Mouse (Mus musculus) neural tube, embryonic 15.5 days (tissue): ENCODE results near the gene Lbx2. TPM values are rescaled to one million over a fixed set of nuclear protein-coding genes. Genes with fewer than 3 reads are reported as not detected.

Experiments used
- ATAC-seq: fragments of 200-750 bp; cut with Nextera tagmentation; 2 replicates; pipeline ENCODE4 v1.8.0; 2017; ENCODE audit warnings: mild to moderate bottlenecking, moderate TSS enrichment, moderate library complexity; ENCODE audit not compliant: low FRiP score
- H3K27ac ChIP-seq: fragments of 300-500 bp; sonication (generic); replicated peaks from 2 replicates; pipeline ENCODE4 v1.5.1; 2015; ENCODE audit warnings: mild to moderate bottlenecking, inconsistent platforms
- H3K27me3 ChIP-seq: fragments of 300-500 bp; sonication (generic); replicated peaks from 2 replicates; pipeline ENCODE4 v1.6.1; 2015; ENCODE audit warnings: inconsistent platforms
- H3K36me3 ChIP-seq: fragments of 300-500 bp; sonication (generic); 2 replicates; pipeline ENCODE4 v1.6.1; 2015; ENCODE audit warnings: inconsistent platforms
- H3K4me1 ChIP-seq: fragments of 300-500 bp; sonication (generic); 2 replicates; pipeline ENCODE4 v1.6.1; 2015; ENCODE audit warnings: inconsistent platforms
- H3K4me2 ChIP-seq: fragments of 300-500 bp; sonication (generic); 2 replicates; pipeline ENCODE4 v1.6.1; 2015; ENCODE audit warnings: inconsistent platforms, mild to moderate bottlenecking, moderate library complexity
- H3K4me3 ChIP-seq: fragments of 300-500 bp; sonication (generic); replicated peaks from 2 replicates; pipeline ENCODE4 v1.5.1; 2015; ENCODE audit warnings: mild to moderate bottlenecking, inconsistent platforms
- H3K9ac ChIP-seq: fragments of 300-500 bp; sonication (generic); replicated peaks from 2 replicates; pipeline ENCODE4 v1.6.1; 2015; ENCODE audit warnings: mild to moderate bottlenecking, inconsistent platforms
- H3K9me3 ChIP-seq: fragments of 300-500 bp; sonication (generic); replicated peaks from 2 replicates; pipeline ENCODE4 v1.6.1; 2016; ENCODE audit warnings: inconsistent platforms
- WGBS: fragments of 180-500 bp; shearing (Covaris S2); methylation state at CpG from one replicate; pipeline ENCODE4 v1.1.7; 2015; ENCODE audit warnings: mixed read lengths; 5-methylcytosine and 5-hydroxymethylcytosine counted together
- polyA plus RNA-seq: library from polyadenylated mRNA; unstranded; fragments of >200 nt; fragmentation: Nextera tagmentation; extraction: Ambion mirVana; gene quantifications from 2 replicates; pipeline ENCODE4 v1.2.1, GENCODE M21; 2015

The Lbx2 gene
- polyA plus RNA-seq, result 0.24 and 0.32 TPM in 2 replicates

GRCm38 (mm10) chr6:83086121-83087035 lies at the start of gene Lbx2:
Gene Lbx2 (plus strand): TSS chr6:83086367.
- H3K4me3 ChIP-seq, result peak within 1 kb of the TSS; percentile 17; the same call in 1 of the 2 replicates
- no peak within 1 kb of the TSS for H3K27ac ChIP-seq
- no peak for ATAC-seq
- peak within 1 kb of the TSS; percentile 46 for H3K4me2 ChIP-seq
- H3K9me3 ChIP-seq, result no peaks in the 10 kb centered on the region
- H3K36me3 ChIP-seq, result peaks cover 8% of the 10 kb centered on the region
- H3K4me1 ChIP-seq, result peaks cover 16% of the 10 kb centered on the region
- WGBS, result 2% methylated on average over 42 of the region's 42 CpGs
- H3K9ac ChIP-seq, result no peak within 1 kb of the TSS
- peaks cover 88% of the 10 kb centered on the region for H3K27me3 ChIP-seq

GRCm38 (mm10) chr6:83037188-83037587 lies 49.0 kb upstream of the Lbx2 start:
- H3K4me2 ChIP-seq, result no peak overlapping the region
- H3K9ac ChIP-seq, result no peak overlapping the region
- peaks cover 30% of the 10 kb centered on the region for H3K27me3 ChIP-seq
- H3K36me3 ChIP-seq, result no peaks in the 10 kb centered on the region
- 82% methylated on average over 8 of the region's 8 CpGs for WGBS
- ATAC-seq, result no peak
- H3K4me1 ChIP-seq, result peaks cover 28% of the 10 kb centered on the region
- no peaks in the 10 kb centered on the region for H3K9me3 ChIP-seq
- no peak overlapping the region for H3K4me3 ChIP-seq
- H3K27ac ChIP-seq, result no peak overlapping the region

- H3K27me3 ChIP-seq, result peaks cover 17% of the 10 kb centered on the region; the same call in 1 of the 2 replicates
- H3K9me3 ChIP-seq, result no peaks in the 10 kb centered on the region
- H3K9ac ChIP-seq, result 0 out of 2 replicates have a peak overlapping the region, but pooled peaks have one; percentile 26
- H3K4me3 ChIP-seq, result peak overlapping the region; percentile 35
- peak overlapping the region; percentile 61 for H3K4me2 ChIP-seq
- peaks cover 14% of the 10 kb centered on the region for H3K4me1 ChIP-seq
- peak overlapping the region; percentile 52; the same call in 1 of the 2 replicates for H3K27ac ChIP-seq
- WGBS, result 12% methylated on average over 24 of the region's 24 CpGs
- H3K36me3 ChIP-seq, result no peaks in the 10 kb centered on the region
- ATAC-seq, result peak; percentile 57
Measured at GRCm38 (mm10) chr6:83038496-83039012, 47.6 kb upstream of the Lbx2 start.

- no peak for ATAC-seq
- H3K27ac ChIP-seq, result no peak overlapping the region
- WGBS, result 80% methylated on average over 5 of the region's 5 CpGs
Measured at GRCm38 (mm10) chr6:83040601-83041000, 45.6 kb upstream of the Lbx2 start.

GRCm38 (mm10) chr6:83043561-83043960 lies 42.6 kb upstream of the Lbx2 start:
- H3K9me3 ChIP-seq, result no peaks in the 10 kb centered on the region
- ATAC-seq, result no peak
- no peaks in the 10 kb centered on the region; the same call in 1 of the 2 replicates for H3K4me1 ChIP-seq
- H3K4me2 ChIP-seq, result no peak overlapping the region
- no peak overlapping the region for H3K9ac ChIP-seq
- H3K27ac ChIP-seq, result no peak overlapping the region
- H3K27me3 ChIP-seq, result no peaks in the 10 kb centered on the region
- no peaks in the 10 kb centered on the region for H3K36me3 ChIP-seq
- no peak overlapping the region for H3K4me3 ChIP-seq
- 77% methylated on average over 6 of the region's 6 CpGs for WGBS

More at GRCm38 (mm10) chr6:83040601-83041000, 45.6 kb upstream of the Lbx2 start:
- Histone ChIP-seq H3K4me3 (no peak overlapping the region), H3K36me3 (no peaks in the 10 kb centered on the region), H3K4me2 (no peak overlapping the region), H3K27me3 (peaks cover 5% of the 10 kb centered on the region; the same call in 1 of the 2 replicates), H3K4me1 (peaks cover 7% of the 10 kb centered on the region), H3K9ac (no peak overlapping the region), H3K9me3 (no peaks in the 10 kb centered on the region)

GRCm38 (mm10) chr6:83043993-83044392 lies 42.2 kb upstream of the Lbx2 start:
- Histone ChIP-seq H3K4me2 (no peak overlapping the region), H3K9ac (no peak overlapping the region), H3K4me3 (no peak overlapping the region), H3K4me1 (no peaks in the 10 kb centered on the region), H3K9me3 (no peaks in the 10 kb centered on the region), H3K36me3 (no peaks in the 10 kb centered on the region), H3K27ac (no peak overlapping the region), H3K27me3 (no peaks in the 10 kb centered on the region)
- no peak for ATAC-seq
- 91% methylated on average over 5 of the region's 5 CpGs for WGBS

GRCm38 (mm10) chr6:83044742-83045141 lies 41.4 kb upstream of the Lbx2 start:
- H3K4me3 ChIP-seq, result no peak overlapping the region
- no peaks in the 10 kb centered on the region for H3K36me3 ChIP-seq

GRCm38 (mm10) chr6:83049367-83049766 lies 36.8 kb upstream of the Lbx2 start:
- Histone ChIP-seq H3K9ac (no peak overlapping the region), H3K27ac (no peak overlapping the region), H3K4me3 (no peak overlapping the region), H3K27me3 (no peaks in the 10 kb centered on the region), H3K4me1 (peaks cover 14% of the 10 kb centered on the region), H3K4me2 (no peak overlapping the region), H3K36me3 (peaks cover 10% of the 10 kb centered on the region), H3K9me3 (no peaks in the 10 kb centered on the region)
- ATAC-seq, result no peak
- 69% methylated on average over 10 of the region's 10 CpGs for WGBS

More at GRCm38 (mm10) chr6:83044742-83045141, 41.4 kb upstream of the Lbx2 start:
- Histone ChIP-seq H3K27ac (no peak overlapping the region), H3K4me1 (no peaks in the 10 kb centered on the region), H3K27me3 (no peaks in the 10 kb centered on the region), H3K4me2 (no peak overlapping the region), H3K9me3 (no peaks in the 10 kb centered on the region), H3K9ac (no peak overlapping the region)
- WGBS, result 79% methylated on average over 9 of the region's 9 CpGs
- ATAC-seq, result no peak

GRCm38 (mm10) chr6:83053136-83053960 lies 32.8 kb upstream of the Lbx2 start:
- peaks cover 29% of the 10 kb centered on the region for H3K36me3 ChIP-seq
- no peaks in the 10 kb centered on the region for H3K9me3 ChIP-seq
- 2% methylated on average over 26 of the region's 26 CpGs for WGBS
- peak overlapping the region; percentile 67 for H3K4me3 ChIP-seq
- H3K4me2 ChIP-seq, result peak overlapping the region; percentile 90
- peak overlapping the region; percentile 85 for H3K27ac ChIP-seq
- ATAC-seq, result peak; percentile 8; the same call in 1 of the 2 replicates
- H3K9ac ChIP-seq, result peak overlapping the region; percentile 76
- peaks cover 29% of the 10 kb centered on the region for H3K4me1 ChIP-seq
- H3K27me3 ChIP-seq, result no peaks in the 10 kb centered on the region

- no peaks in the 10 kb centered on the region for H3K9me3 ChIP-seq
- H3K4me3 ChIP-seq, result peak within 1 kb of the TSS; percentile 67
- peak within 1 kb of the TSS; percentile 85 for H3K27ac ChIP-seq
- peaks cover 29% of the 10 kb centered on the region for H3K36me3 ChIP-seq
- H3K9ac ChIP-seq, result peak within 1 kb of the TSS; percentile 76
- no peaks in the 10 kb centered on the region for H3K27me3 ChIP-seq
- peak; percentile 97 for ATAC-seq
- WGBS, result under 1% methylated on average over 64 of the region's 64 CpGs
- peak within 1 kb of the TSS; percentile 90 for H3K4me2 ChIP-seq
- H3K4me1 ChIP-seq, result peaks cover 29% of the 10 kb centered on the region
Measured at GRCm38 (mm10) chr6:83054074-83054851, 31.9 kb upstream of the Lbx2 start, which contains the start of gene Aup1. Gene Aup1 (plus strand): TSS chr6:83054521.
